Mouse (Mus musculus): Measurements from ENCODE around the gene Zfp410.

DNA sequence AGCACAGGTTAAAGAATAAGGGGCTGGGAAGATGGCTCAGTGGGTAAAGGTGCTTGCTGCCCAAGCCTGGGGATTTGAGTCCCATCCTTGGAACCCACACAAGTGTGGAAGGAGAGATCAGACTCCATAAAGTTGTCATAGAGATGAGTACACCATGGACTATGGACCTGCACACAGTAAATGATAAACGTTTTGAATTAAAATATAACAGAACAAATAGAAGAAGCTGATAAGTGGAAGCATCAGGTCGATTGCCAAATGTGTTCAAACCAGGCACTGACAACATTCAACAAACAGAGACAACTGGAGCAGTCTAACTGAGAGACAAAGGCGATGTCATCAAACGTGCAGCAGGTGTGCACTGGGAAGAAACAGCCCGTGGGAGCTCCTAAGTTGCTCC is 43.3 kb upstream of the Zfp410 start:
- TF ChIP-seq CTCF (IDR thresholded peaks at IDR 0.05; ENCODE audit: low read depth, low read length) (no peak), POLR2A (IDR thresholded peaks at IDR 0.05; ENCODE audit: borderline replicate concordance, low read depth, low read length) (no peak)
